Mouse (Mus musculus): ENCODE results near the gene Cc2d2a.

The Cc2d2a gene

GRCm38 (mm10) chr5:43728375-43729165 lies 66.4 kb downstream of the Cc2d2a start:
- DNase-seq: no peak

- DNase-seq: no peak
Measured at GRCm38 (mm10) chr5:43732381-43732780, 70.2 kb downstream of the Cc2d2a start.

- no peak for DNase-seq
Measured at GRCm38 (mm10) chr5:43744187-43744586, 82.0 kb downstream of the Cc2d2a start.

- no peak for DNase-seq
Measured at GRCm38 (mm10) chr5:43745156-43745555, 83.0 kb downstream of the Cc2d2a start.

GRCm38 (mm10) chr5:43748039-43748438 lies 85.9 kb downstream of the Cc2d2a start:
- no peak for DNase-seq

- no peak for DNase-seq
Measured at GRCm38 (mm10) chr5:43749092-43749491, 86.9 kb downstream of the Cc2d2a start.

- no peak for DNase-seq
Measured at GRCm38 (mm10) chr5:43770618-43771354, 108.6 kb downstream of the Cc2d2a start.

- DNase-seq: no peak
Measured at GRCm38 (mm10) chr5:43771555-43771954, 109.4 kb downstream of the Cc2d2a start.

GRCm38 (mm10) chr5:43776407-43776806 lies 114.3 kb downstream of the Cc2d2a start:
- DNase-seq: no peak

GRCm38 (mm10) chr5:43776993-43777392 lies 114.8 kb downstream of the Cc2d2a start:
- DNase-seq: no peak

- no peak for DNase-seq
Measured at GRCm38 (mm10) chr5:43778583-43778982, 116.4 kb downstream of the Cc2d2a start.

GRCm38 (mm10) chr5:43781423-43781976 lies 119.4 kb downstream of the Cc2d2a start:
- no peak for DNase-seq

GRCm38 (mm10) chr5:43781977-43782930 lies 120.1 kb downstream of the Cc2d2a start:
- DNase-seq: peak; percentile 86 to 91

GRCm38 (mm10) chr5:43783996-43784395 lies 121.8 kb downstream of the Cc2d2a start:
- no peak for DNase-seq

GRCm38 (mm10) chr5:43786607-43787006 lies 124.5 kb downstream of the Cc2d2a start:
- no peak for DNase-seq

- DNase-seq: no peak
Measured at GRCm38 (mm10) chr5:43787976-43788752, 126.0 kb downstream of the Cc2d2a start.
